Mouse (Mus musculus): ENCODE measurements around the gene Psd4. TPM values are rescaled to one million over a fixed set of nuclear protein-coding genes. Genes with fewer than 3 reads are reported as not detected.

Gene Psd4
- 10 to 100 TPM; 65.6 to 75.6 TPM for polyA plus RNA-seq (2017; shearing (Covaris generic))

- ATAC-seq, result peak; percentile 52
These were observed at the start of gene Psd4 for GRCm38 (mm10) chr2:24367030-24367894. Psd4 (plus strand) TSS chr2:24367580.

GRCm38 (mm10) chr2:24317919-24318598 lies 49.3 kb upstream of the Psd4 start:
- no peak for ATAC-seq

GRCm38 (mm10) chr2:24335333-24335732 lies 32.0 kb upstream of the Psd4 start:
- ATAC-seq, result peak; percentile 52

- ATAC-seq, result no peak
These were observed 30.8 kb upstream of the Psd4 start, which contains the start of gene Il1rn for GRCm38 (mm10) chr2:24336545-24336944. Il1rn (plus strand) TSS chr2:24336853.

GRCm38 (mm10) chr2:24341395-24341885 lies 25.9 kb upstream of the Psd4 start:
- no peak for ATAC-seq

GRCm38 (mm10) chr2:24344619-24345018 lies 22.8 kb upstream of the Psd4 start:
- no peak for ATAC-seq

- no peak for ATAC-seq
These were observed 22.3 kb upstream of the Psd4 start for GRCm38 (mm10) chr2:24345056-24345455.

- no peak for ATAC-seq
These were observed 19.5 kb upstream of the Psd4 start for GRCm38 (mm10) chr2:24347926-24348325.

- ATAC-seq, result no peak
These were observed 16.2 kb upstream of the Psd4 start for GRCm38 (mm10) chr2:24351159-24351558.

- ATAC-seq, result no peak
These were observed 14.3 kb upstream of the Psd4 start for GRCm38 (mm10) chr2:24353042-24353441.

GRCm38 (mm10) chr2:24357642-24358041 lies 9.7 kb upstream of the Psd4 start:
- ATAC-seq, result no peak

GRCm38 (mm10) chr2:24359347-24359746 lies 8.0 kb upstream of the Psd4 start:
- peak; percentile 78 for ATAC-seq

GRCm38 (mm10) chr2:24363818-24364217 lies 3.6 kb upstream of the Psd4 start:
- ATAC-seq, result no peak

- no peak for ATAC-seq
These were observed 985 bp upstream of the Psd4 start for GRCm38 (mm10) chr2:24366214-24366975.

- no peak for ATAC-seq
These were observed 498 bp downstream of the Psd4 start for GRCm38 (mm10) chr2:24367895-24368261.

- ATAC-seq, result no peak
These were observed 11.5 kb downstream of the Psd4 start for GRCm38 (mm10) chr2:24378747-24379450.

- no peak for ATAC-seq
These were observed 15.3 kb downstream of the Psd4 start for GRCm38 (mm10) chr2:24382456-24383230.

GRCm38 (mm10) chr2:24383636-24384035 lies 16.3 kb downstream of the Psd4 start:
- no peak for ATAC-seq

GRCm38 (mm10) chr2:24384393-24384792 lies 17.0 kb downstream of the Psd4 start:
- no peak for ATAC-seq

GRCm38 (mm10) chr2:24385111-24385961 lies 18.0 kb downstream of the Psd4 start:
- peak; percentile 74 for ATAC-seq

Measured in activated CD4-positive, CD25-positive, alpha-beta regulatory T cell, adult 4 months (primary cell).